Mouse (Mus musculus) cerebellum, adult 2 months (tissue): ENCODE measurements around the gene Lrrc75a.

Source experiments
- CTCF ChIP-seq: fragments of 200-500 bp; IDR thresholded peaks from 2 replicates; pipeline ENCODE4 v1.5.1; 2011; ENCODE audit warnings: low read depth, mild to moderate bottlenecking, control low read depth, low read length, moderate library complexity, borderline replicate concordance; ENCODE audit not compliant: insufficient read depth
- POLR2A ChIP-seq: fragments of 200-500 bp; IDR thresholded peaks from 2 replicates; pipeline ENCODE4 v1.6.1; 2011; ENCODE audit warnings: low read length, control low read depth, borderline replicate concordance; ENCODE audit not compliant: insufficient read depth

GRCm38 (mm10) chr11:62635406-62635805 lies 12.9 kb downstream of the Lrrc75a start:
- TF ChIP-seq CTCF (no peak), POLR2A (no peak)
